Mouse (Mus musculus) forebrain, embryonic 11.5 days (tissue): ENCODE results near the gene Slc25a10. TPM values are rescaled to one million over a fixed set of nuclear protein-coding genes. Genes with fewer than 3 reads are reported as not detected.

ENCODE experiments used
- ATAC-seq: fragments of 200-750 bp; cut with Nextera tagmentation; replicated peaks from 2 replicates; pipeline ENCODE4 v1.8.0; 2017; ENCODE audit warnings: moderate TSS enrichment; ENCODE audit not compliant: low FRiP score
- DNase-seq: peaks from one replicate; pipeline ENCODE4 v3.0.0-alpha.2; 2017; ENCODE audit warnings: low spot score
- H3K27ac ChIP-seq: fragments of 300-500 bp; sonication (generic); 2 replicates; pipeline ENCODE4 v1.5.1; 2014; ENCODE audit warnings: low read depth, low read length
- H3K27me3 ChIP-seq: fragments of 300-500 bp; sonication (generic); 2 replicates; pipeline ENCODE4 v1.6.1; 2014; ENCODE audit warnings: mild to moderate bottlenecking, low read length, mixed read lengths; ENCODE audit not compliant: control insufficient read depth, insufficient read depth
- H3K36me3 ChIP-seq: fragments of 300-500 bp; sonication (generic); 2 replicates; pipeline ENCODE4 v1.6.1; 2014; ENCODE audit warnings: mild to moderate bottlenecking, low read length, moderate library complexity, mixed read lengths; ENCODE audit not compliant: control insufficient read depth, insufficient read depth
- H3K4me1 ChIP-seq: fragments of 300-500 bp; sonication (generic); replicated peaks from 2 replicates; pipeline ENCODE4 v1.6.1; 2014; ENCODE audit warnings: low read length, mixed read lengths; ENCODE audit not compliant: control insufficient read depth, insufficient read depth
- H3K4me2 ChIP-seq: fragments of 300-500 bp; sonication (generic); 2 replicates; pipeline ENCODE4 v1.6.1; 2014; ENCODE audit warnings: low read depth, mild to moderate bottlenecking, low read length, moderate library complexity, mixed read lengths; ENCODE audit not compliant: severe bottlenecking
- H3K4me3 ChIP-seq: fragments of 300-500 bp; sonication (generic); 2 replicates; pipeline ENCODE4 v1.5.1; 2014; ENCODE audit warnings: low read depth, low read length
- H3K9ac ChIP-seq: fragments of 300-500 bp; sonication (generic); 2 replicates; pipeline ENCODE4 v1.6.1; 2014; ENCODE audit warnings: low read length
- H3K9me3 ChIP-seq: fragments of 300-500 bp; sonication (generic); 2 replicates; pipeline ENCODE4 v1.6.1; 2016; ENCODE audit warnings: low read length, mixed read lengths; ENCODE audit not compliant: control insufficient read depth
- WGBS: fragments of 180-500 bp; shearing (Covaris S2); extraction: QIAGEN DNeasy Blood & Tissue Kit; methylation state at CpG from one replicate; pipeline ENCODE4 v1.1.7; 2014; 5-methylcytosine and 5-hydroxymethylcytosine counted together
- polyA plus RNA-seq: library from polyadenylated mRNA; unstranded; fragments of >200 nt; fragmentation: Nextera tagmentation; extraction: Ambion mirVana; gene quantifications from 2 replicates; pipeline ENCODE4 v1.2.1, GENCODE M21; 2014

Slc25a10 gene
- polyA plus RNA-seq, 1 experiment from 2014 or later, result 50.9 TPM

DNA sequence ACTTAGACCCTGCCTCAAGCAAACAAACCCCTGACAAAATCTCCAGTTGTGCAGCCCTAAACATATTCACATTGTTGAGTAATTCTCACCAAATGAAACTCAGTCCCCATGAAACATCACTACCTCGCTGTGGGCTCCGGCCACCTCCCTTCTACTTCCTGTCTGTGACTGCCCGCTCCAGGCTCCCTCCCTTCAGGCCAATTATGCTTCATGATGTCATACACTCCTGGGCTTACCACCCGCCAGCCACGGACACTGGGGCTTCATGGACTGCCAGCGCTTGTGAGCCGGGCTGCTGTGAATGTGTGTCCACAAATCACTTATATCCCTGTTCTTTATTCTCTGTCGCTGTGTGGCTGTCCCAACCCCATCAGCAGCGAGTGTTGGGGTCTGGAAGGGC lies 28.1 kb downstream of the Slc25a10 start:
- no peak for DNase-seq
- Histone ChIP-seq H3K36me3 (no peaks in the 10 kb centered on the region), H3K9me3 (no peaks in the 10 kb centered on the region), H3K27me3 (no peaks in the 10 kb centered on the region), H3K4me1 (no peaks in the 10 kb centered on the region), H3K9ac (no peak overlapping the region), H3K27ac (no peak overlapping the region), H3K4me3 (no peak overlapping the region), H3K4me2 (no peak overlapping the region)
- no peak for ATAC-seq
- 55% methylated on average over 9 of the region's 9 CpGs for WGBS

DNA sequence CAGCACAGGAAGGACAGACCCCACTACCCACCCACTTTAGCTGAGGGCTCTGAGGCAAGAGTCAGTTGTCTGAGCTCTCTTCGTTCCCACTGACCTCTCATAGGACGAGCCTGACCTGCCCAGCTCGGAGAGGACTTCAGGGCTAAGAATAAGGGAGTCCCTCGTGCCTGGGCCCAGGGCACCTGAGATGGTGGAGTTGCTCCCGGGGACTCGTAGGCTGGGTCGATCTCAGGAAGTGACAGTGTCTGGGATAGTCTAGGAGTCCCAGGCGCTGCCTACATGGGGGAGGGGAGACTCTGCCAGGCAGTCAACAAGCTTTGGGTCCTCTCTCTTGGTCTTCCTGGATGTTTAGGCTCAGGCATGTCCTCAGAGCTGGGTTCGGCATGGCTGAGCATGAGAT lies 28.9 kb downstream of the Slc25a10 start:
- H3K9me3 ChIP-seq, result no peaks in the 10 kb centered on the region

DNA sequence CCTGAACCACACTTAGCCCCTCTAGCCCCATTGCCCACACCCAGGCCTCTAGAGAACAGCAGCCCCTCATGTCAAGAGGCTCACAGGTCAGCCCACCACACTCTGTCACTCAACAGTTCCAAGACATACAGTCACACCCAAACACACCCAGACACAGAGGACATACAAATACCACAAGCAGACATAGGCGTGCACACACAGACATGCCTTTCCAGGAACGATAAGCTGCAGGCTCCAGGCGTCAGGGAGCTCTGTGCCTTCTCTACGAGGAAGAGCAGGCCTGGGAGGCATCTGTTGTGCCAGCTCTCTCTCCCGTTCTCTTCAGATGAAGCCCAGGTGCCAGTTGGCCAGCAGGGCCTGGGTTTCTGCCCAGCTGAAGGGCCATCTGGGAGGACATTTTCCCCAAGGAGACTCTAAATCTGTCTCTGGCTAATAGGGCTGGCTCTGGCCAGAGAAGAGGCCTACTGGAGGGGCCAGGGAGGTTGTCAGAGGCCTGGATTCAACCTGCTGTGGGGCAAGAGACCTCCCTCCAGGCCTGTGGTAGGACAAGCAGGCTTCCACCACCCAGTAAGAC lies 29.4 kb downstream of the Slc25a10 start:
- no peaks in the 10 kb centered on the region for H3K36me3 ChIP-seq
- H3K4me3 ChIP-seq, result no peak overlapping the region
- H3K4me1 ChIP-seq, result no peaks in the 10 kb centered on the region
- H3K4me2 ChIP-seq, result no peak overlapping the region
- H3K9ac ChIP-seq, result no peak overlapping the region
- no peak for DNase-seq
- WGBS, result 87% methylated on average over 5 of the region's 5 CpGs
- no peaks in the 10 kb centered on the region for H3K27me3 ChIP-seq
- no peak overlapping the region for H3K27ac ChIP-seq
- no peak for ATAC-seq
- H3K9me3 ChIP-seq, result no peaks in the 10 kb centered on the region

More for the DNA sequence above, 28.9 kb downstream of the Slc25a10 start:
- H3K36me3 ChIP-seq, result no peaks in the 10 kb centered on the region
- H3K4me2 ChIP-seq, result no peak overlapping the region
- no peak for DNase-seq
- WGBS, result 79% methylated on average over 9 of the region's 9 CpGs
- no peak overlapping the region for H3K27ac ChIP-seq
- ATAC-seq, result no peak
- no peak overlapping the region for H3K4me3 ChIP-seq
- no peak overlapping the region for H3K9ac ChIP-seq
- no peaks in the 10 kb centered on the region for H3K27me3 ChIP-seq
- H3K4me1 ChIP-seq, result no peaks in the 10 kb centered on the region

DNA sequence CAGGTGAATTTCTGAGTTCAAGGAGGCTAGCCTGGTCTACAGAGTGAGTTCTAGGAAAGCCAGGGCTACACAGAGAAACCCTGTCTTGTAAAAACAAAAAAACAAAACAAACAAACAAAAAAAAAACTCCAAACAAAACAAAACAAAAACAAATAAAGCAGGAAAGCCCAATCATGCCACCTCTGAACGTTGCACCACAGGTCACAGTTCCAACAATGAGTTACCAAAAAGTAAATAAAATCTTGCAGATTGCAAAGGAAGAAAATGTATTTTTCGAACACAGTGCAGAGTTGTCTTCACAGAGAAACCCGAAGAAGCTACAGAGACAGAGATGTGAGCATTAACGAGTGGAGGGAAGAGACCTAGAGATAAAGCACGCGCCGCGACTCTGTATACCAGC lies 30.9 kb downstream of the Slc25a10 start:
- H3K9ac ChIP-seq, result no peak overlapping the region
- H3K27ac ChIP-seq, result no peak overlapping the region
- H3K27me3 ChIP-seq, result no peaks in the 10 kb centered on the region
- ATAC-seq (no peak), DNase-seq (no peak)
- H3K4me1 ChIP-seq, result no peaks in the 10 kb centered on the region
- H3K9me3 ChIP-seq, result no peaks in the 10 kb centered on the region
- H3K4me2 ChIP-seq, result no peak overlapping the region
- no peaks in the 10 kb centered on the region for H3K36me3 ChIP-seq
- WGBS, result 87% methylated on average over 8 of the region's 8 CpGs
- H3K4me3 ChIP-seq, result no peak overlapping the region

DNA sequence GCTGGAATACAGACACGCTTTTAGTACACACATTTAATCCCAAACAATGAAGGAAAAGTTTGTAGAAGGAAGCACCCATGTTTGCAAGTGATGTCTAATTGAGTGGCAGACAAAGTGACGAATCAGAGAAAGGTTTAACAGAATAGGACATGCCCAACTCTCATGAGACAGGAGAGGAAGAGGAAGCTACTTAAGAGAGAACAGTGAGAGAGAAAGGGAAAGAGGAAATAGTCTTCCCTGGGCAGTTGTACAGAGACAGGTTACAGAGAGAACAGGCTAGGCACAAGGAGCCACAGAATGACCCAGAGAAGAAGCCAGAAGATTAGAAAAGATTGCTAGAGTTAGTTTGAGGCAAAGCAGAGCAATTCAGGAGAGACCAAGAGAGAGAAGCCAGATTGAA lies 34.3 kb downstream of the Slc25a10 start:
- H3K4me3 ChIP-seq, result no peak overlapping the region
- peaks cover 26% of the 10 kb centered on the region for H3K27me3 ChIP-seq
- DNase-seq (no peak), ATAC-seq (no peak)
- no peaks in the 10 kb centered on the region for H3K9me3 ChIP-seq
- WGBS, result 80% methylated on average over 2 of the region's 2 CpGs
- H3K4me1 ChIP-seq, result peaks cover 3% of the 10 kb centered on the region
- no peak overlapping the region for H3K27ac ChIP-seq
- no peaks in the 10 kb centered on the region for H3K36me3 ChIP-seq
- H3K9ac ChIP-seq, result no peak overlapping the region
- no peak overlapping the region for H3K4me2 ChIP-seq

DNA sequence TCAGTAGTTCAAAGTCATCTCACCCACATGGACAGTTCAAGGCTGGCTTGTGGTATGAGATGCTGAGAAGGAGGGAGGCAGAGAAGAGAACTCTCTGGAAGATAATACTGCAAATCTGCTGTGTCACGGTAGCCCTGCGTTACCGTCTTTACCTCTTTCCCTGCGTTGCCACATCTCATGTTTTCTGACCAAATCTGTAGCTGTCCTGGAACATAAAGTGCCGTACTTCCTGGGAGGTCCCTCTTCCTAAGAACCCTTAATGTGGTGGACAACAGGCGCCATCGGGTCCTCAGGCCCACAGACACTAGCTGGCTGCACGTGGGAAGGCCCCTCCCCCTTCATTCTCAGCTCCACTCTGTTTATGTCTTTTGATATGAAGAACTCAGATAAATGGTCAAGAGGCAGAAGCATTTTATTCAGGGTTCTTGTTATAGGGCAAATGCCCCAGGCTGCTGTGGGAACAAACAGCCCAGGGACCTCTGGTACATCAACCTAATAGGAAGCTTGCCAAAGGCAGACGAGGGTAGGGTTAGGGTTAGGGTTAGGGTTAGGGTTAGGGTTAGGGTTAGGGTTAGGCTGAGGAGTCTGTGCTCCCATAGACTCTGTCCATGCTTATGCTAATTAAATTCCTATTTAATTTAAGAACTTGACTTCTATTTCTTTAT lies 36.2 kb downstream of the Slc25a10 start:
- no peaks in the 10 kb centered on the region for H3K9me3 ChIP-seq
- H3K9ac ChIP-seq, result no peak overlapping the region
- DNase-seq (no peak), ATAC-seq (no peak)
- H3K36me3 ChIP-seq, result no peaks in the 10 kb centered on the region
- H3K27ac ChIP-seq, result no peak overlapping the region
- H3K4me2 ChIP-seq, result no peak overlapping the region
- no peak overlapping the region for H3K4me3 ChIP-seq
- WGBS, result 84% methylated on average over 9 of the region's 9 CpGs
- H3K27me3 ChIP-seq, result peaks cover 39% of the 10 kb centered on the region
- H3K4me1 ChIP-seq, result peaks cover 6% of the 10 kb centered on the region

DNA sequence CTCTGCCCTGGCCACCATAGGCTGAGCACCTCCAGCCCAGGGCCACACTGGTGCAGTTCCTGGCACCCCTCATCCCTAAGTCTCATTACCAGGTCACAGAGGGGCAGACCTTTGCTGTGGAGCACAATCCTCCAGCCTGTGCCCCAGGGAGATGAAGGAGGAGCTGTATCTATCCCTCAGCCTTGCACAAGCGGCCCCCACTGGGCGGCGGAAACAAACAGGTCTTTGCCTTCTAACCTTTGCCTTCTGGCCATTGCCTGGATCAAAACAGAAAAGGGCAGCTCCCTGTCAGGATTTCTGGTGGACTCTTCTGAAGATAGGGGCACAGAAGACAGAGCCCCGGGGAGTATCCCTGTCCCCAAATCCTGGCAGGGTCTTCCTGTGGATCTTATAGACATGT lies 37.3 kb downstream of the Slc25a10 start:
- peaks cover 39% of the 10 kb centered on the region for H3K27me3 ChIP-seq
- H3K36me3 ChIP-seq, result no peaks in the 10 kb centered on the region
- 57% methylated on average over 4 of the region's 4 CpGs for WGBS
- no peak overlapping the region for H3K9ac ChIP-seq
- no peak overlapping the region for H3K4me3 ChIP-seq
- H3K4me2 ChIP-seq, result no peak overlapping the region
- no peak overlapping the region for H3K27ac ChIP-seq
- peak; percentile 48 for DNase-seq
- H3K4me1 ChIP-seq, result peaks cover 6% of the 10 kb centered on the region
- ATAC-seq, result no peak
- H3K9me3 ChIP-seq, result no peaks in the 10 kb centered on the region

DNA sequence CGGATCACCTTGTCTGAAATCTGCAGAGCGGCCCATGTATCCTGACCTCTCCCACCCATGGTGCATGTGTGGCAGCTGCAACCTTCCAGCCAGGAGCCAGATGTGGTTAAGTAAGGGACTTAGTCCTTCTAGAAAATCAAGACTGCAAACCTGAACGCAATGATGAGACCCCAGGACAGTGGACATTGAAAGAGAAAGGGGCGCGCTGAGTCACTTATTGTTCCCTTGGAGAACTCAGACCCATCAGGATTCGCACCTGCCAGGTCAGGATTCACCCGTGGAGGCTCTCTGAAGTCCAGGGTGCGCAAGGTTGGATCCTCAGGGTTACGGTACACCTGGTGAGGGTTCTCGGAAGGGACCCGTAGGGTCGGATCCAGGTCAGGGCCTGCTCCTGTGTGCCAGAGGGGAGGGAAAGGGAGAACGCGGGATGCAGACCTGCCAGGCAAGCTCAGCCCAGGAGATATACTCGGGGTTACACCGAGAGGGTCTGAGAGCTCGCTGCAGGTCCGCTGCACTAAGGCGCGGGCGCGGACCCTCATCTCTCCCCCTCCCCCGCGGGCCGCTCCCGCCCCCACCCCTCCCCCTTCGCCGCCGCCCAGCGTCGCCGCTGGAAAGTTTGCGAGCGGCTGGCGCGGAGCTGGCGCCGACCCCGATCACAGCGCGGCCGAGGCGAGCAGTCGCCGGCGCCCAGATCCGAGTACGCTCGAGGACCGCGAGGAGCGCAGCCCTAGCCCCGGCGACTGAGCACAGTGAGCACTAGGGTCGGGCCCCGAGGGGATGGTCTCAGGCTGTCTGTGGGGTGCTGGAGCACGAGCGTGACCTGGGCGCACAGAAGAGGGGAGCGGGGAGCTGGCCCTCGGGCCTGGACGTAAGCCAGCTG lies 38.7 kb downstream of the Slc25a10 start, which contains the start of gene Gcgr:
Gene Gcgr, plus strand, starts transcription at position 615 of the 880 bp plus-strand sequence.
- Histone ChIP-seq H3K27me3 (peaks cover 39% of the 10 kb centered on the region), H3K4me2 (peak within 1 kb of the TSS; percentile 54), H3K4me1 (peaks cover 6% of the 10 kb centered on the region), H3K9ac (peak within 1 kb of the TSS; percentile 43), H3K4me3 (peak within 1 kb of the TSS; percentile 31), H3K9me3 (no peaks in the 10 kb centered on the region), H3K27ac (no peak within 1 kb of the TSS), H3K36me3 (no peaks in the 10 kb centered on the region)
- WGBS, result 7% methylated on average over 60 of the region's 62 CpGs
- peak; percentile 60 for DNase-seq
- ATAC-seq, result 0 out of 2 replicates have a peak, but pooled peaks have one; percentile 21
